Mouse (Mus musculus) heart, embryonic 14.5 days (tissue): ENCODE data around the gene Stk39. TPM values are rescaled to one million over a fixed set of nuclear protein-coding genes. Genes with fewer than 3 reads are reported as not detected.

Source experiments
- ATAC-seq: fragments of 200-750 bp; cut with Nextera tagmentation; 2 replicates; pipeline ENCODE4 v1.8.0; 2017; ENCODE audit warnings: low read depth, moderate TSS enrichment; ENCODE audit not compliant: insufficient number of reproducible peaks, insufficient read depth, low FRiP score
- H3K27ac ChIP-seq, 2 experiments: fragments of 200-500 bp in 1 of 2; fragments of 300-500 bp in 1 of 2; sonication (generic) in 1 of 2; replicated peaks in 1 of 2; 2 replicates each; pipeline ENCODE4 v1.5.1; 2012 to 2014; ENCODE audit warnings: low read depth in 2 of 2, low read length in 2 of 2, control low read depth in 1 of 2, mild to moderate bottlenecking in 1 of 2, mixed read lengths in 1 of 2; ENCODE audit not compliant: control insufficient read depth in 1 of 2, insufficient read depth in 1 of 2
- H3K27me3 ChIP-seq: fragments of 300-500 bp; sonication (generic); 2 replicates; pipeline ENCODE4 v1.6.1; 2014; ENCODE audit warnings: mild to moderate bottlenecking, low read length, control low read depth; ENCODE audit not compliant: control insufficient read depth, insufficient read depth
- H3K36me3 ChIP-seq: fragments of 300-500 bp; sonication (generic); 2 replicates; pipeline ENCODE4 v1.6.1; 2014; ENCODE audit warnings: mild to moderate bottlenecking, control low read depth, low read length, mixed read lengths; ENCODE audit not compliant: control insufficient read depth, insufficient read depth
- H3K4me1 ChIP-seq, 2 experiments: fragments of 200-500 bp in 1 of 2; fragments of 300-500 bp in 1 of 2; sonication (generic) in 1 of 2; 2 replicates each; pipeline ENCODE4 v1.6.1; 2012 to 2014; ENCODE audit warnings: low read length in 2 of 2, control low read depth in 1 of 2, mixed read lengths in 1 of 2; ENCODE audit not compliant: control insufficient read depth in 2 of 2, insufficient read depth in 2 of 2
- H3K4me2 ChIP-seq: fragments of 300-500 bp; sonication (generic); 2 replicates; pipeline ENCODE4 v1.6.1; 2014; ENCODE audit warnings: mild to moderate bottlenecking, low read length
- H3K4me3 ChIP-seq, 2 experiments: fragments of 200-500 bp in 1 of 2; fragments of 300-500 bp in 1 of 2; sonication (generic) in 1 of 2; 2 replicates each; pipeline ENCODE4 v1.5.1; 2012 to 2014; ENCODE audit warnings: low read length in 2 of 2, mild to moderate bottlenecking in 2 of 2, control low read depth in 1 of 2, low read depth in 1 of 2, moderate library complexity in 1 of 2; ENCODE audit not compliant: control insufficient read depth in 1 of 2, insufficient read depth in 1 of 2
- H3K9ac ChIP-seq: fragments of 300-500 bp; sonication (generic); 2 replicates; pipeline ENCODE4 v1.6.1; 2014; ENCODE audit warnings: mild to moderate bottlenecking, low read length
- H3K9me3 ChIP-seq: fragments of 300-500 bp; sonication (generic); 2 replicates; pipeline ENCODE4 v1.6.1; 2016; ENCODE audit warnings: low read length, control low read depth; ENCODE audit not compliant: control insufficient read depth
- WGBS: fragments of 180-500 bp; shearing (Covaris S2); extraction: QIAGEN DNeasy Blood & Tissue Kit; methylation state at CpG from one replicate; pipeline ENCODE4 v1.1.7; 2014; 5-methylcytosine and 5-hydroxymethylcytosine counted together
- polyA plus RNA-seq: library from polyadenylated mRNA; unstranded; fragments of >200 nt; fragmentation: Nextera tagmentation; extraction: Ambion mirVana; gene quantifications from 2 replicates; pipeline ENCODE4 v1.2.1, GENCODE M21; 2014

The Stk39 gene
- polyA plus RNA-seq, 1 experiment from 2014 or later, result 90.8 TPM

DNA sequence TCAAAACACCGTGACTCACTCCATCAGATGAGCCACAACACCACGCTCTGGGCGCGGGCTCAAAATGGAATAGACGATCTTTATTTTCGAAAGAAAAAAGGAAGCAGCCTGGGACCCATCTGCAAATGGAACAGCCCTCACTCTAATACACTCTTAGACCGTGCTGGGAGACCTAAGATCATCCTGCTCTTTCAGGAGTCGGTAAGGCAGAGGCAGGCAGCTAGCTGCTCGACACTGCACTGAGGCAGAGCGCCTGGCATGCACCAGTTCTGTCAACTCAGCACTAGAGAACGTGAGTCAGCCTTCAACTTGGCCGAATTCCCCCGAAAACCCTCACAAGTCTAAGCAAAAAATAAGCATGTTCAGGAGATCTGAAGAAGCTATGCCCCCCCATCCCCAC lies 104.1 kb downstream of the Stk39 start:
- H3K4me1 ChIP-seq, result peaks cover 28 to 59% of the 10 kb centered on the region in 2 experiments
- WGBS, result 43% methylated on average over 13 of the region's 13 CpGs
- no peaks in the 10 kb centered on the region for H3K9me3 ChIP-seq
- H3K27ac ChIP-seq, result no peak overlapping the region
- H3K27me3 ChIP-seq, result no peaks in the 10 kb centered on the region
- H3K4me2 ChIP-seq, result no peak overlapping the region
- peaks cover 26% of the 10 kb centered on the region for H3K36me3 ChIP-seq
- no peak overlapping the region for H3K9ac ChIP-seq
- no peak overlapping the region for H3K4me3 ChIP-seq
- no peak for ATAC-seq

DNA sequence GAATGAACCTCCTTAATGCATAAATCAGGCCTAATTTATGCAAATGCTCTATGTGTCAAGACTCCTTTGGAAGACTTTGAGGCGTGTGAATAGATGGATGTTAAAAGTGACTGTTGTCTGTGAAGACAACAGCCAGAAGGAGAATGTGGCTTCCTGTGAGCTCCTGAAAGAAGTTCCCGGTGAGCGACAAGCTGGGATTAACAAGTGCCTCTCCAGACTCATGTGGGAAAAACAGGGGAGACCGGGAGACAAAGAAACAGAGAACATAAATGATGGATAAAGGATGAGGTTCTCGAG lies 105.2 kb downstream of the Stk39 start:
- 23% methylated on average over 5 of the region's 5 CpGs for WGBS
- Histone ChIP-seq H3K4me2 (peak overlapping the region; percentile 53; the same call in 1 of the 2 replicates), H3K36me3 (peaks cover 26% of the 10 kb centered on the region), H3K27ac (peak overlapping the region; percentile 9 to 59; a peak in 2 of 4 replicates), H3K27me3 (no peaks in the 10 kb centered on the region), H3K4me3 (no peak overlapping the region), H3K9me3 (no peaks in the 10 kb centered on the region), H3K9ac (no peak overlapping the region), H3K4me1 (peaks cover 25 to 58% of the 10 kb centered on the region in 2 experiments)
- no peak for ATAC-seq

DNA sequence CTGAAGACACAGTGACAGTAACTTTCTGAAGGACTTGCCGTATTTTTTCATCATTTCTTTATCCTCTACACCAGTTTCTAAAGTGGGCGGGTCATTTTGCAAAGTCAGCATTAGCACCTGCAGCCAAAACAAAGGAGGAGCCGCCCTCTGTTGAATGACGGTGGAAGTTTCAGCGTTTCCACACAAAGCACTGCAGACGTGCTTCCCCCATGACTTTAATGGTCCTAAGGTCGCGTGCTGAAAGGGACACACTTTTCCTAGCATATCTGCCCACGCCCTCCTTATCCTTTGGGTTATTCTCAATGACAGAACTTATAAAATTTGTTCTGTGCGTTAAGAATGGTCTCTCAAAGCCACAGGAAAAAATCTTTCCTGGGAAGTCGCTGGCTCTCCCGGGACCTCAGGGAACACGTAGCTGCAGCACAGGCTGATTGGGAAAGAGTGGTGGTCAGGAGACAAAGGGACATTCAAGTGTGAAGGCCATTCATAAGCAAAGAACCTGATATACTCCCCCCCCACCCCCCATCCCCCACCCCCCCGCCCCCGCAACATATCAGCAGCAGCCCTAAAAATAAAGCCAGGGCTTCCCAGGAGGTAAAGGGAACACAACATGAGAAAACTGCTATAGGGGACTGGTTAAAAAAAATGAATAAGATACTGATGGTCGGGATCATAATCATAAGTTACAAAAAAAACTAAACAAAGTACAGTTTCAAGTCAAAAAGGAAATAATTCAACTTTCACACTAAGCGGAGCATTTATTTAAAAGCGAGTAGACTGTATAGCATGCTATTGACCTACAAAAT lies 105.8 kb downstream of the Stk39 start:
- Histone ChIP-seq H3K4me1 (peaks cover 28 to 61% of the 10 kb centered on the region in 2 experiments), H3K9me3 (no peaks in the 10 kb centered on the region), H3K9ac (peak overlapping the region; percentile 35), H3K27me3 (no peaks in the 10 kb centered on the region), H3K36me3 (peaks cover 29% of the 10 kb centered on the region), H3K4me3 (peak overlapping the region; percentile 5 to 13; a peak in 1 of 4 replicates), H3K27ac (peak overlapping the region; percentile 71 to 91), H3K4me2 (peak overlapping the region; percentile 53)
- no peak for ATAC-seq
- 13% methylated on average over 18 of the region's 18 CpGs for WGBS

DNA sequence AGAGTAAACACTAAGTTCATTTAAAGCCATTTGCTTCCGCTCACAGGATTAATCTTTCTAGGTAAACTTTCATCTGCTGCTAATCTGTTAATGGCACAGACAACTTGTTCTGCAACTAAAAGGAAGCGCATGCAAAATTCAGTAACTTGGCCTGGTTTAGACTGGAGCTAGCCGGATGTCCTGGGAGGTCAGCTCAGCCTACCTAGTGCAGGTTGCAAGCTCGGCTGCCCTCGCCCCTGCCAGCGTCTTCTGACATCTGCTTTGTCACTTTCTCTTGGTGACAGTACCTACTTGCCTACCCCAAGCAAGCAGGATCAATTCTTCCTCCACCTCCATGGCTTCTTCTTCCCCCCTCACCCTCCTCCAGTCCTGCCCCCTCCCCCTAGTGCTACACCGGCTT lies 106.6 kb downstream of the Stk39 start:
- Histone ChIP-seq H3K4me3 (no peak overlapping the region), H3K36me3 (peaks cover 33% of the 10 kb centered on the region), H3K27ac (peak overlapping the region in 1 of 2 experiments; percentile 71; a peak in 1 of 4 replicates), H3K9me3 (no peaks in the 10 kb centered on the region), H3K4me2 (peak overlapping the region; percentile 53), H3K9ac (peak overlapping the region; percentile 16; the same call in 1 of the 2 replicates), H3K27me3 (no peaks in the 10 kb centered on the region), H3K4me1 (peaks cover 28 to 60% of the 10 kb centered on the region in 2 experiments)
- WGBS, result 54% methylated on average over 7 of the region's 7 CpGs
- ATAC-seq, result no peak

DNA sequence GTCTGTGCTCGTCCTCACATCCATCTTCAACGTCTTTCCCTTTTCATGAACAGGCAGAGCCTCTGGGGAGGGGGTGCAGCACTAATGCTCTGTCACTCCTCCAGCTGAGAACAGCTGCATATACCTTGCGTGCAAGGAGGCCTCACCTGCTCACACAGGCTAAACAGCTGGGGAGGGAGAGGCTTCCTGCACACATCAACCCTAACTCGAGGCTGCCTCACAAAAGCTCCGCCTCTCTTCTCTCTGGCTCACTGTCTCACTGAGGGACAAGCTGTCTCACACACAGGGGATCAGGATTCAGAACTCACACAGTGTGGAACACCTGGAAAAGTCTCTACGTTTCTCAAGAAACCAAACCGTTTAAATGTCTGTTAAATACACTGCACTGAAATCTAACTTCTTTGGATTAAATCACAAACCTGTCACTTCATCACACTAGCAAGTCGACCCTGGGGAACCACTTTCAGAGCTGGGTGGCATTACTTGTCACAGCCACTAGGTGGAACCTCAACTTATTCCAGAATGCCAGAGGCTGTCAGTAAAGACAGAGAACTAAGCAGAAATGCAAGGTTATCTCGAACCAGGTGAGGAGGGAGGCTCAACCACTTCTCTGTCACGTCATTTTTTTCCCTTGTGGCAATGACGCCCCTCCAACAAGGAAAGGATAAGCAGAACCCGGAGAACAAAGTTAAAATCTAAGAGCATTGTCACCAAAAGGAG lies 107.7 kb downstream of the Stk39 start:
- no peak overlapping the region for H3K4me3 ChIP-seq
- no peak overlapping the region for H3K27ac ChIP-seq
- H3K27me3 ChIP-seq, result no peaks in the 10 kb centered on the region
- H3K36me3 ChIP-seq, result peaks cover 36% of the 10 kb centered on the region
- WGBS, result 26% methylated on average over 12 of the region's 12 CpGs
- no peak overlapping the region for H3K9ac ChIP-seq
- H3K4me2 ChIP-seq, result no peak overlapping the region
- peaks cover 28 to 57% of the 10 kb centered on the region in 2 experiments for H3K4me1 ChIP-seq
- H3K9me3 ChIP-seq, result no peaks in the 10 kb centered on the region
- no peak; the same call in 1 of the 2 replicates for ATAC-seq

DNA sequence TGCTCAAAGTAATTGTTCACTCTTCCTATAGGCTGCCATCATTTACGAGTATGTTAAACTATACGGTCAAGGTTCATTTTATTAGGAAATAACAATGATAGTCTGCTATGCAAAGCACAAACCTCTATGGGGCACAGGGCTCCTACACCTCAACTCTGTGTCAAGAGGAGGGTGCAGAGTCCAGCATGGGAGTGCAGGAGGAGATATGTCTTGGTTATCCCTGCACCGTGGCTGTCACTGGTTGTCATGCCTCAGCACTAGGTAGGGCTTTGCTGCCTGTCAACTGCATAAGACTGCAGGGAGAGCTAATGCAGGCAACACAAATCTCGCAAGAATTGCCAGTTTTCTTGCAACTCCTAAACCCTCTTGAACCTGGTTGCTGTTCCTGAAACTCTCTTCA lies 108.9 kb downstream of the Stk39 start:
- Histone ChIP-seq H3K4me1 (peaks cover 28 to 55% of the 10 kb centered on the region in 2 experiments), H3K36me3 (peaks cover 41% of the 10 kb centered on the region), H3K9me3 (no peaks in the 10 kb centered on the region), H3K9ac (no peak overlapping the region), H3K4me3 (no peak overlapping the region), H3K27ac (no peak overlapping the region), H3K4me2 (no peak overlapping the region), H3K27me3 (no peaks in the 10 kb centered on the region)
- ATAC-seq, result no peak
- 64% methylated on average over 4 of the region's 4 CpGs for WGBS

- Histone ChIP-seq H3K4me1 (peaks cover 21 to 42% of the 10 kb centered on the region in 2 experiments), H3K4me2 (no peak overlapping the region), H3K36me3 (peaks cover 54% of the 10 kb centered on the region), H3K9me3 (no peaks in the 10 kb centered on the region), H3K27me3 (no peaks in the 10 kb centered on the region), H3K9ac (no peak overlapping the region; the same call in 1 of the 2 replicates), H3K27ac (peak overlapping the region; percentile 51 to 55), H3K4me3 (no peak overlapping the region)
- ATAC-seq, result no peak
- WGBS, result 33% methylated on average over 5 of the region's 5 CpGs
Measured at GRCm38 (mm10) chr2:68361701-68362100, 110.4 kb downstream of the Stk39 start.
